Mouse (Mus musculus) ES-Bruce4 (cell line): ENCODE measurements at regions not wholly inside any gene's neighbourhood (a gene's known extent, or its start where the extent isn't known, plus 50 kb on each side); places are given as distances from the start of the nearest gene placed in this dataset.

ENCODE experiments used
- H3K27ac ChIP-seq: 2 replicates; pipeline ENCODE4 v1.5.1; 2012; ENCODE audit warnings: low read length, inconsistent platforms; ENCODE audit not compliant: insufficient read depth
- H3K27me3 ChIP-seq: 2 replicates; pipeline ENCODE4 v1.6.1; 2012; ENCODE audit warnings: mild to moderate bottlenecking, low read length, inconsistent platforms; ENCODE audit not compliant: control insufficient read depth, poor library complexity, insufficient read depth, severe bottlenecking
- H3K36me3 ChIP-seq: 2 replicates; pipeline ENCODE4 v1.6.1; 2012; ENCODE audit warnings: inconsistent platforms, mild to moderate bottlenecking, low read length, moderate library complexity; ENCODE audit not compliant: control insufficient read depth, poor library complexity, insufficient read depth, severe bottlenecking
- H3K4me1 ChIP-seq: one replicate; pipeline ENCODE4 v1.8.1; 2011; ENCODE audit warnings: low read length; ENCODE audit not compliant: control insufficient read depth, insufficient read depth
- H3K4me3 ChIP-seq: 2 replicates; pipeline ENCODE4 v1.5.1; 2011; ENCODE audit warnings: low read depth, mild to moderate bottlenecking, low read length
- H3K9ac ChIP-seq: 2 replicates; pipeline ENCODE4 v1.6.1; 2012; ENCODE audit warnings: low read depth, mild to moderate bottlenecking, inconsistent platforms; ENCODE audit not compliant: poor library complexity, severe bottlenecking
- H3K9me3 ChIP-seq: replicated peaks from 2 replicates; pipeline ENCODE4 v1.6.1; 2012; ENCODE audit warnings: mild to moderate bottlenecking, low read length, inconsistent platforms; ENCODE audit not compliant: control insufficient read depth, poor library complexity, insufficient read depth, severe bottlenecking
- CTCF ChIP-seq: IDR thresholded peaks from one replicate; pipeline ENCODE4 v1.8.1; 2011; ENCODE audit warnings: low read depth, low read length
- EP300 ChIP-seq: IDR thresholded peaks from 2 replicates; pipeline ENCODE4 v1.6.1; 2011; ENCODE audit warnings: low read depth, low read length; ENCODE audit not compliant: insufficient read depth
- POLR2A ChIP-seq: IDR thresholded peaks from one replicate; pipeline ENCODE4 v1.8.1; 2011; ENCODE audit warnings: low read length; ENCODE audit not compliant: insufficient read depth

- H3K9ac ChIP-seq: no peak overlapping the region
- TF ChIP-seq CTCF (no peak), EP300 (no peak), POLR2A (no peak)
- H3K9me3 ChIP-seq: no peaks in the 10 kb centered on the region
- no peak overlapping the region for H3K27ac ChIP-seq
- H3K27me3 ChIP-seq: no peaks in the 10 kb centered on the region
- no peaks in the 10 kb centered on the region for H3K36me3 ChIP-seq
- no peak overlapping the region for H3K4me3 ChIP-seq
- H3K4me1 ChIP-seq: peaks cover 1% of the 10 kb centered on the region
These were observed 257.4 kb downstream of the Bcl11a start for GRCm38 (mm10) chr11:24335256-24335655.

- no peak overlapping the region for H3K27ac ChIP-seq
- H3K36me3 ChIP-seq: no peaks in the 10 kb centered on the region
- H3K9ac ChIP-seq: no peak overlapping the region
- H3K27me3 ChIP-seq: no peaks in the 10 kb centered on the region
- H3K4me3 ChIP-seq: no peak overlapping the region
- H3K9me3 ChIP-seq: no peaks in the 10 kb centered on the region
- peaks cover 1% of the 10 kb centered on the region for H3K4me1 ChIP-seq
- TF ChIP-seq EP300 (no peak), POLR2A (no peak), CTCF (no peak)
These were observed 260.3 kb downstream of the Bcl11a start for GRCm38 (mm10) chr11:24338111-24338510.

DNA sequence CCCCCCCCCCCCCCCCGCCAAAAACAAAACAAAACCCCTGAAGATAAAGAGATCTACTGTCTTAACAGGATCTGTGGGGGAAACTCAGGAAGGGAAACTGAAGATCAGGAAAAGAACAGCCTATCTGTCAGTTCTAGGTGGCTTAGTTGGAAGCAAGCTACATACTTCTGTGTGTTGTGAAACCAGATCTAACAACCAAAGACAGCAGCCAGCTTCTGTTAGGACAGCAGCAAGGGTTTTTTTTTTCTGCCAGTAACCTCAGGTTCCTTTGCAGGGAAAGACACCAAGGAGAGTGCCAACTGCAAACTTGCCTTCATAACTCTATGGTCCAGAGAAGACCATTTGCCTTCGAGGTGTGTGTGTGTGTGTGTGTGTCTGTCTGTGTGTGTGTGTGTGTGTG, 261.2 kb downstream of the Bcl11a start:
- H3K27ac ChIP-seq: no peak overlapping the region
- no peaks in the 10 kb centered on the region for H3K9me3 ChIP-seq
- no peak overlapping the region for H3K4me3 ChIP-seq
- no peak overlapping the region for H3K9ac ChIP-seq
- H3K36me3 ChIP-seq: no peaks in the 10 kb centered on the region
- peaks cover 1% of the 10 kb centered on the region for H3K4me1 ChIP-seq
- no peak for TF ChIP-seq CTCF
- no peak for TF ChIP-seq EP300
- no peak for TF ChIP-seq POLR2A
- H3K27me3 ChIP-seq: no peaks in the 10 kb centered on the region

GRCm38 (mm10) chr11:24340677-24341076, 262.8 kb downstream of the Bcl11a start:
- TF ChIP-seq POLR2A (no peak), CTCF (no peak), EP300 (no peak)
- no peaks in the 10 kb centered on the region for H3K27me3 ChIP-seq

GRCm38 (mm10) chr11:24341650-24342049, 263.8 kb downstream of the Bcl11a start:
- peaks cover 1% of the 10 kb centered on the region for H3K4me1 ChIP-seq
- no peaks in the 10 kb centered on the region for H3K9me3 ChIP-seq
- no peaks in the 10 kb centered on the region for H3K27me3 ChIP-seq
- H3K36me3 ChIP-seq: no peaks in the 10 kb centered on the region
- no peak overlapping the region for H3K4me3 ChIP-seq
- H3K9ac ChIP-seq: no peak overlapping the region
- H3K27ac ChIP-seq: no peak overlapping the region
- TF ChIP-seq CTCF (no peak), POLR2A (no peak), EP300 (no peak)

More at GRCm38 (mm10) chr11:24340677-24341076, 262.8 kb downstream of the Bcl11a start:
- Histone ChIP-seq H3K4me1 (peaks cover 1% of the 10 kb centered on the region), H3K36me3 (no peaks in the 10 kb centered on the region), H3K27ac (no peak overlapping the region), H3K9ac (no peak overlapping the region), H3K9me3 (no peaks in the 10 kb centered on the region), H3K4me3 (no peak overlapping the region)

DNA sequence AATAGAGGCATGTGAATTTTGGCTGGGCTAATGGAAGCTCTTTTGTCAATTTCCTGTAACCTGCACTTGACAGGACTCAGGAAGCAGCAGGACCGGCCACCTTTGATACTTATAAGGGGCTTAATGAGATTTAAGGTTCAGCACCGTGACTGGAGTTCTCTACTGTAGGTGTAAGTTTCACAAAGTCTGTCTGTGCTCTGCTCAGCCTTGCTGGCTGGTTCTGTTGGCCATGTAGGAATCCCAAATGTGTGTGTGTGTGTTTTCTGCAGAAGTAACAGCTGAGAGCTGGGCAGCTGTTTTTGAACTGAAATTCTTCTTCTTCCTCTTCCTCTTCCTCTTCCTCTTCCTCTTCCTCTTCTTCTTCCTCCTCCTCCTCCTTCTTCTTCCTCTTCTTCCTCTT, 264.3 kb downstream of the Bcl11a start:
- no peak for TF ChIP-seq EP300
- TF ChIP-seq POLR2A: no peak
- no peak for TF ChIP-seq CTCF
- Histone ChIP-seq H3K9ac (no peak overlapping the region), H3K9me3 (no peaks in the 10 kb centered on the region), H3K36me3 (no peaks in the 10 kb centered on the region), H3K27ac (no peak overlapping the region), H3K4me3 (no peak overlapping the region), H3K27me3 (no peaks in the 10 kb centered on the region), H3K4me1 (peaks cover 1% of the 10 kb centered on the region)
